Mouse (Mus musculus) hindbrain, embryonic 16.5 days (tissue): ENCODE measurements around the gene Saysd1. TPM values are rescaled to one million over a fixed set of nuclear protein-coding genes. Genes with fewer than 3 reads are reported as not detected.

Experiments used
- polyA plus RNA-seq: library from polyadenylated mRNA; unstranded; fragments of >200 nt; fragmentation: Nextera tagmentation; extraction: Ambion mirVana; gene quantifications from 2 replicates; pipeline ENCODE4 v1.2.1, GENCODE M21; 2015

Saysd1 gene
- polyA plus RNA-seq, 1 experiment from 2014 or later: 12.1 TPM

Other genes starting within 250 kb of the Saysd1 start
- gene Gng2, start 160.9 kb downstream of the Saysd1 start, polyA plus RNA-seq: 362 and 384 TPM in 2 replicates
- gene Kcnk5, start 43.3 kb upstream of the Saysd1 start, polyA plus RNA-seq: 1.4 and 1.7 TPM in 2 replicates
- 0.09 TPM in 1 of 2 replicates, not detected in the other for gene Kcnk16, start 130.7 kb upstream of the Saysd1 start, polyA plus RNA-seq
- gene Nudt13, start 156.2 kb upstream of the Saysd1 start, polyA plus RNA-seq: 15.8 and 16.4 TPM in 2 replicates
- gene Ecd, start 209.6 kb upstream of the Saysd1 start, polyA plus RNA-seq: 46.5 and 52.5 TPM in 2 replicates
- gene Fam149b, start 209.6 kb upstream of the Saysd1 start, polyA plus RNA-seq: 40.1 and 40.4 TPM in 2 replicates